Mouse (Mus musculus) effector memory CD4-positive, alpha-beta T cell, adult 7 months (primary cell): ENCODE results near the gene Fbxo36. TPM values are rescaled to one million over a fixed set of nuclear protein-coding genes. Genes with fewer than 3 reads are reported as not detected.

ENCODE experiments used
- polyA plus RNA-seq: library from polyadenylated mRNA; unstranded; fragments of 100-300 nt; shearing (Covaris generic); gene quantifications from one replicate; pipeline ENCODE4 v1.2.1, GENCODE M21; 2017

Fbxo36 gene
- 0.88 TPM for polyA plus RNA-seq

GRCm38 (mm10) chr1:84839309-84840017 is at the start of gene Fbxo36:
Gene Fbxo36, plus strand, starts transcription at chr1:84839841.

GRCm38 (mm10) chr1:84840018-84840664 is 500 bp downstream of the Fbxo36 start, which contains the start of gene Trip12:
Gene Trip12, minus strand, starts transcription at chr1:84840516.

GRCm38 (mm10) chr1:84934503-84935333 is 95.1 kb downstream of the Fbxo36 start, which contains the start of gene Slc16a14:
Gene Slc16a14, minus strand, starts transcription at chr1:84935134.

Other genes starting within 250 kb of the Fbxo36 start
- 0.15 TPM for gene Dner, start 143.6 kb upstream of the Fbxo36 start, polyA plus RNA-seq
- gene Trip12, start 675 bp downstream of the Fbxo36 start, polyA plus RNA-seq: 145 TPM
- gene Slc16a14, start 95.3 kb downstream of the Fbxo36 start, polyA plus RNA-seq: not detected